Mouse (Mus musculus) MEL (cell line): ENCODE measurements around the gene Cdc20. TPM values are rescaled to one million over a fixed set of nuclear protein-coding genes. Genes with fewer than 3 reads are reported as not detected.

ENCODE experiments used
- DNase-seq: peaks from one replicate; pipeline ENCODE4 v3.0.0; 2011; ENCODE audit warnings: low read depth, low spot score
- H3K27ac ChIP-seq: 2 replicates; pipeline ENCODE4 v1.5.1; 2012; ENCODE audit warnings: low read depth, mild to moderate bottlenecking, control low read depth, low read length, moderate library complexity; ENCODE audit not compliant: control insufficient read depth
- H3K27me3 ChIP-seq, 2 experiments: fragments of 150-350 bp in 1 of 2; sonication (generic) in 1 of 2; 2 replicates each; pipeline ENCODE4 v1.6.1; 2012; ENCODE audit warnings: low read length in 2 of 2, mild to moderate bottlenecking in 2 of 2, improper control_type of control experiment in 1 of 2, moderate library complexity in 1 of 2; ENCODE audit not compliant: insufficient read depth in 2 of 2, control insufficient read depth in 1 of 2
- H3K36me3 ChIP-seq, 2 experiments: 2 replicates each; pipeline ENCODE4 v1.6.1; 2012 to 2014; ENCODE audit warnings: low read length in 2 of 2, improper control_type of control experiment in 1 of 2, inconsistent platforms in 1 of 2, mild to moderate bottlenecking in 1 of 2; ENCODE audit not compliant: insufficient read depth in 2 of 2, control insufficient read depth in 1 of 2
- H3K4me1 ChIP-seq, 2 experiments: fragments of 150-350 bp in 1 of 2; sonication (generic) in 1 of 2; 2 replicates each; pipeline ENCODE4 v1.6.1; 2012; ENCODE audit warnings: low read length in 2 of 2, improper control_type of control experiment in 1 of 2, mild to moderate bottlenecking in 1 of 2; ENCODE audit not compliant: insufficient read depth in 2 of 2, control insufficient read depth in 1 of 2
- H3K4me3 ChIP-seq, 2 experiments: fragments of 150-350 bp in 1 of 2; sonication (generic) in 1 of 2; 2 replicates each; pipeline ENCODE4 v1.5.1; 2012; ENCODE audit warnings: low read depth in 2 of 2, low read length in 2 of 2, mild to moderate bottlenecking in 2 of 2, moderate library complexity in 2 of 2, control low read depth in 1 of 2, improper control_type of control experiment in 1 of 2; ENCODE audit not compliant: control insufficient read depth in 1 of 2, insufficient read depth in 1 of 2
- H3K79me2 ChIP-seq: 2 replicates; pipeline ENCODE4 v1.6.1; 2012; ENCODE audit warnings: mild to moderate bottlenecking, low read length, moderate library complexity; ENCODE audit not compliant: control insufficient read depth, poor library complexity, insufficient read depth
- H3K9ac ChIP-seq: 2 replicates; pipeline ENCODE4 v1.6.1; 2012; ENCODE audit warnings: low read depth, mild to moderate bottlenecking, control low read depth, low read length, moderate library complexity; ENCODE audit not compliant: control insufficient read depth, poor library complexity, severe bottlenecking
- H3K9me3 ChIP-seq: fragments of 150-350 bp; sonication (generic); replicated peaks from 2 replicates; pipeline ENCODE4 v1.6.1; 2012; ENCODE audit warnings: mild to moderate bottlenecking, low read length, improper control_type of control experiment, moderate library complexity; ENCODE audit not compliant: insufficient read depth
- CHD1 ChIP-seq: IDR thresholded peaks from 2 replicates; pipeline ENCODE4 v1.6.1; 2012; ENCODE audit warnings: low read depth, mild to moderate bottlenecking, inconsistent platforms, low read length, improper control_type of control experiment
- ETS1 ChIP-seq: IDR thresholded peaks from 2 replicates; pipeline ENCODE4 v1.6.1; 2012; ENCODE audit warnings: low read depth, mild to moderate bottlenecking, inconsistent platforms, low read length, improper control_type of control experiment, moderate library complexity
- JUND ChIP-seq: IDR thresholded peaks from 2 replicates; pipeline ENCODE4 v1.6.1; 2011; ENCODE audit warnings: low read depth, mild to moderate bottlenecking, improper control_type of control experiment, low read length
- KAT2A ChIP-seq: conservative IDR thresholded peaks from 2 replicates; pipeline ENCODE4 v1.6.1; 2012; ENCODE audit warnings: low read depth, low read length, improper control_type of control experiment, inconsistent platforms
- MYB ChIP-seq: IDR thresholded peaks from 2 replicates; pipeline ENCODE4 v1.6.1; 2011; ENCODE audit warnings: mild to moderate bottlenecking, low read depth, low read length, improper control_type of control experiment
- MYC ChIP-seq: IDR thresholded peaks from 2 replicates; pipeline ENCODE4 v1.6.1; 2011; ENCODE audit warnings: low read depth, mild to moderate bottlenecking, low read length, improper control_type of control experiment, moderate library complexity
- NELFE ChIP-seq: IDR thresholded peaks from 2 replicates; pipeline ENCODE4 v1.6.1; 2011; ENCODE audit warnings: low read depth, low read length, improper control_type of control experiment
- POLR2A ChIP-seq, 2 experiments: IDR thresholded peaks; 2 replicates each; pipeline ENCODE4 v1.6.1; 2011 to 2012; ENCODE audit warnings: low read length in 2 of 2, mild to moderate bottlenecking in 2 of 2, control low read depth in 1 of 2, improper control_type of control experiment in 1 of 2, low read depth in 1 of 2, moderate library complexity in 1 of 2; ENCODE audit not compliant: control insufficient read depth in 1 of 2, insufficient read depth in 1 of 2, poor library complexity in 1 of 2
- POLR2AphosphoS2 ChIP-seq: IDR thresholded peaks from 2 replicates; pipeline ENCODE4 v1.6.1; 2011; ENCODE audit warnings: low read length, improper control_type of control experiment
- RAD21 ChIP-seq: IDR thresholded peaks from 2 replicates; pipeline ENCODE4 v1.6.1; 2011; ENCODE audit warnings: mild to moderate bottlenecking, low read depth, low read length, improper control_type of control experiment
- RCOR1 ChIP-seq: IDR thresholded peaks from 2 replicates; pipeline ENCODE4 v1.6.1; 2012; ENCODE audit warnings: low read depth, mild to moderate bottlenecking, inconsistent platforms, low read length, improper control_type of control experiment
- SMC3 ChIP-seq: IDR thresholded peaks from 2 replicates; pipeline ENCODE4 v1.6.1; 2011; ENCODE audit warnings: low read depth, low read length, improper control_type of control experiment
- TAL1 ChIP-seq: IDR thresholded peaks from 2 replicates; pipeline ENCODE4 v1.6.1; 2012; ENCODE audit warnings: mild to moderate bottlenecking, inconsistent platforms, low read length, moderate library complexity, mixed read lengths
- UBTF ChIP-seq: IDR thresholded peaks from 2 replicates; pipeline ENCODE4 v1.6.1; 2012; ENCODE audit warnings: low read depth, mild to moderate bottlenecking, inconsistent platforms, low read length, improper control_type of control experiment, moderate library complexity, borderline replicate concordance; ENCODE audit not compliant: insufficient read depth
- USF1 ChIP-seq: IDR thresholded peaks from 2 replicates; pipeline ENCODE4 v1.6.1; 2014; ENCODE audit warnings: low read depth, mild to moderate bottlenecking, inconsistent platforms, low read length, improper control_type of control experiment, moderate library complexity
- USF2 ChIP-seq, 2 experiments: IDR thresholded peaks; 2 replicates each; pipeline ENCODE4 v1.6.1; 2011 to 2012; ENCODE audit warnings: improper control_type of control experiment in 2 of 2, low read length in 2 of 2, borderline replicate concordance in 1 of 2, inconsistent platforms in 1 of 2, low read depth in 1 of 2, mild to moderate bottlenecking in 1 of 2; ENCODE audit not compliant: insufficient read depth in 1 of 2
- ZC3H11A ChIP-seq: IDR thresholded peaks from 2 replicates; pipeline ENCODE4 v1.6.1; 2012; ENCODE audit warnings: low read depth, mild to moderate bottlenecking, inconsistent platforms, low read length, improper control_type of control experiment
- polyA plus RNA-seq, 2 experiments: library from polyadenylated mRNA; stranded (reverse) in 1 of 2; unstranded in 1 of 2; fragments of >175 nt in 1 of 2; fragments of >200 nt in 1 of 2; gene quantifications; 2 replicates each; pipeline versions ENCODE4 v1.2.1 to v1.2.4; 2012; ENCODE audit warnings: low replicate concordance in 2 of 2, low read depth in 1 of 2; ENCODE audit not compliant: insufficient read length in 2 of 2, insufficient read depth in 1 of 2, missing spikeins in 1 of 2
- total RNA-seq: library from RNA; depleted of rRNA; stranded (reverse); fragments of 300-350 nt; gene quantifications from 2 replicates; pipeline ENCODE4 v1.2.3, GENCODE M21; 2012

Gene Cdc20
- total and polyA plus RNA-seq, 3 experiments, result 189 to 247 TPM; not detected in 1

GRCm38 (mm10) chr4:118415779-118416178 lies 21.4 kb downstream of the Cdc20 start:
- no peak for TF ChIP-seq POLR2A (IDR thresholded peaks at IDR 0.05; ENCODE audit: control insufficient read depth in 1 of 2, insufficient read depth in 1 of 2, low read depth in 1 of 2, low read length in 2 of 2, poor library complexity in 1 of 2)
- TF ChIP-seq POLR2AphosphoS2, result no peak
- TF ChIP-seq MYB, result no peak
- no peak for TF ChIP-seq ZC3H11A
- no peak for TF ChIP-seq USF1
- TF ChIP-seq ETS1, result no peak
- TF ChIP-seq SMC3, result no peak

DNA sequence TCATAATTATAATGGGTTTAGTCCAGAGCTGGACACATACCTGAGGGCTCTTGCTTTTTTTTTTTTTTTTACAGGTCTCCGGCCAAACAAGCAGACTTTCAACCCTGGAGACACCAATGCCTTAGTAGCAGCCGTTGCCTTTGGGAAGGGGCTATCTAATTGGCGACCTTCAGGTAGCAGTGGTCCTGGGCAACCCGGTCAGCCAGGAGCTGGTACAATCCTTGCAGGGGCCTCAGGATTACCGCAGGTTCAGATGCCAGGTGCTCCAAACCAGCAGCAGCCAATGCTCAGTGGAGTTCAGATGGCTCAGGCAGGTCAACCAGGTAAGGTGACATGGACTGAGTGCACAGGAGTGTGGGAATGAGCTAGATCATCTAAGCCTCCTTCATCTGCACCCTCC lies 23.6 kb downstream of the Cdc20 start:
- no peaks in the 10 kb centered on the region for H3K27me3 ChIP-seq
- peaks cover 2 to 9% of the 10 kb centered on the region in 2 experiments; a peak in 3 of 4 replicates for H3K4me1 ChIP-seq
- H3K9me3 ChIP-seq, result no peaks in the 10 kb centered on the region
- no peak overlapping the region for H3K9ac ChIP-seq
- DNase-seq, result no peak
- H3K27ac ChIP-seq, result no peak overlapping the region
- H3K4me3 ChIP-seq, result no peak overlapping the region
- H3K79me2 ChIP-seq, result peaks cover 16% of the 10 kb centered on the region
- peaks cover 8 to 9% of the 10 kb centered on the region in 2 experiments for H3K36me3 ChIP-seq
- TF ChIP-seq MYC (no peak), NELFE (no peak), MYB (no peak), JUND (no peak), USF2 (IDR thresholded peaks at IDR 0.05; ENCODE audit: borderline replicate concordance in 1 of 2, insufficient read depth in 1 of 2, low read depth in 1 of 2, low read length in 2 of 2) (no peak), KAT2A (no peak), RAD21 (no peak), TAL1 (no peak), POLR2A (IDR thresholded peaks at IDR 0.05; ENCODE audit: control insufficient read depth in 1 of 2, insufficient read depth in 1 of 2, low read depth in 1 of 2, low read length in 2 of 2, poor library complexity in 1 of 2) (no peak), RCOR1 (no peak), CHD1 (no peak), UBTF (no peak)

More at GRCm38 (mm10) chr4:118415779-118416178, 21.4 kb downstream of the Cdc20 start:
- Histone ChIP-seq H3K27me3 (no peaks in the 10 kb centered on the region), H3K4me3 (no peak overlapping the region), H3K36me3 (peaks cover 2 to 8% of the 10 kb centered on the region in 2 experiments; a peak in 2 of 4 replicates), H3K79me2 (no peaks in the 10 kb centered on the region), H3K27ac (no peak overlapping the region), H3K9ac (no peak overlapping the region), H3K9me3 (no peaks in the 10 kb centered on the region), H3K4me1 (0 out of 4 replicates have a peak, but pooled peaks cover 0 to under 1% of the 10 kb centered on the region in 2 experiments)
- DNase-seq, result no peak
